Mouse (Mus musculus) ES-E14 (cell line): Measurements from ENCODE around the gene Cntn5. TPM values are rescaled to one million over a fixed set of nuclear protein-coding genes. Genes with fewer than 3 reads are reported as not detected.

Experiments used
- DNase-seq: peaks from one replicate; pipeline ENCODE4 v3.0.0-alpha.2; 2013; ENCODE audit warnings: low read depth, low spot score
- H3K27ac ChIP-seq: 2 replicates; pipeline ENCODE4 v1.5.1; 2012; ENCODE audit warnings: low read depth, mild to moderate bottlenecking, low read length, moderate library complexity, mixed read lengths; ENCODE audit not compliant: poor library complexity, insufficient read depth, severe bottlenecking
- H3K36me3 ChIP-seq: 2 replicates; pipeline ENCODE4 v1.6.1; 2012; ENCODE audit warnings: mild to moderate bottlenecking, low read length, moderate library complexity, mixed read lengths; ENCODE audit not compliant: control insufficient read depth, poor library complexity, insufficient read depth, severe bottlenecking
- H3K4me1 ChIP-seq, 2 experiments: fragments of 150-350 bp in 1 of 2; sonication (generic) in 1 of 2; 2 replicates each; pipeline ENCODE4 v1.6.1; 2012; ENCODE audit warnings: low read length in 2 of 2, mild to moderate bottlenecking in 1 of 2, mixed read lengths in 1 of 2; ENCODE audit not compliant: control insufficient read depth in 2 of 2, insufficient read depth in 2 of 2, poor library complexity in 1 of 2
- H3K4me3 ChIP-seq, 2 experiments: fragments of 150-350 bp in 1 of 2; sonication (generic) in 1 of 2; 2 replicates each; pipeline ENCODE4 v1.5.1; 2012; ENCODE audit warnings: low read length in 2 of 2, low read depth in 1 of 2, mild to moderate bottlenecking in 1 of 2, mixed read lengths in 1 of 2; ENCODE audit not compliant: insufficient read depth in 1 of 2, poor library complexity in 1 of 2, severe bottlenecking in 1 of 2
- H3K9ac ChIP-seq: 2 replicates; pipeline ENCODE4 v1.6.1; 2012; ENCODE audit warnings: low read depth, mild to moderate bottlenecking, low read length, mixed read lengths; ENCODE audit not compliant: poor library complexity, insufficient read depth, severe bottlenecking
- H3K9me3 ChIP-seq: fragments of 150-350 bp; sonication (generic); 2 replicates; pipeline ENCODE4 v1.6.1; 2012; ENCODE audit warnings: low read depth, mild to moderate bottlenecking, low read length; ENCODE audit not compliant: control insufficient read depth, insufficient read depth
- CHD2 ChIP-seq: IDR thresholded peaks from 2 replicates; pipeline ENCODE4 v1.6.1; 2014; ENCODE audit warnings: mild to moderate bottlenecking, low read depth, low read length, inconsistent platforms
- HCFC1 ChIP-seq: IDR thresholded peaks from 2 replicates; pipeline ENCODE4 v1.6.1; 2012; ENCODE audit warnings: low read length, inconsistent platforms, borderline replicate concordance; ENCODE audit not compliant: insufficient read depth
- MAFK ChIP-seq: IDR thresholded peaks from 2 replicates; pipeline ENCODE4 v1.6.1; 2014; ENCODE audit warnings: mild to moderate bottlenecking, low read depth, low read length, inconsistent platforms; ENCODE audit not compliant: insufficient read depth
- ZC3H11A ChIP-seq: IDR thresholded peaks from 2 replicates; pipeline ENCODE4 v1.6.1; 2012; ENCODE audit warnings: low read depth, mild to moderate bottlenecking, inconsistent platforms, low read length, borderline replicate concordance
- ZNF384 ChIP-seq: IDR thresholded peaks from 2 replicates; pipeline ENCODE4 v1.6.1; 2012; ENCODE audit warnings: low read depth, low read length, inconsistent platforms
- in situ Hi-C, 2 experiments: fragments of 600-800 bp; cut with MboI; formaldehyde crosslinking; loops; one replicate each; pipeline ENCODE4 v1.15.1; 2025; ENCODE audit warnings: low sequenced_read_pairs in 2 of 2, inconsistent platforms in 1 of 2; ENCODE audit not compliant: unreplicated experiment in 2 of 2
- total RNA-seq: library from RNA; depleted of rRNA; stranded (reverse); fragments of 300-350 nt; gene quantifications from 2 replicates; pipeline ENCODE4 v1.2.3, GENCODE M21; 2012

Cntn5 gene
- total RNA-seq, 1 experiment: not detected

- Histone ChIP-seq H3K36me3 (no peaks in the 10 kb centered on the region), H3K27ac (no peak overlapping the region), H3K9ac (no peak overlapping the region), H3K9me3 (no peaks in the 10 kb centered on the region), H3K4me1 (no peaks in the 10 kb centered on the region), H3K4me3 (no peak overlapping the region)
- in situ Hi-C loops: no loop called here
- TF ChIP-seq CHD2: no peak
- DNase-seq: no peak
Measured at GRCm38 (mm10) chr9:9984028-9984427, 920.5 kb downstream of the Cntn5 start.

DNA sequence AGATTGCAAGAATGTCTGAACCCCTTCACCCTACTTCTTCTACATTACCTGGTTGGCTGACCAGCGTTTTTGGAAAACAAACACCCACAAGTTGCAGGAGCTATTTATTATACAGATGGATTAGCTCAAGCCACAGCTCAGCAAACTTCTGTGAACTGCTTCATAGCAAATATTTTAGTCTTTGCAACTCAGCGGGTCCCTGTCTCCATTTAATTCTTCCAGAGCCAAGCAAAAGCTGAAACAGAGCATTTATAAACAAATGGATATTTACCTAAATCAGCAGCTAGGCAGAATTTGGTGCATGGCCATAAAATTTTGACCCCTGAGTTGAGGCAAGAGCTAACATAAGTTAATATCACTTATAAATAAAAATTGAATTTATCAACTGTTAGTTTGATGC, 921.4 kb downstream of the Cntn5 start:
- in situ Hi-C loops: no loop called here
- Histone ChIP-seq H3K4me3 (no peak overlapping the region), H3K9ac (no peak overlapping the region), H3K4me1 (no peaks in the 10 kb centered on the region), H3K9me3 (no peaks in the 10 kb centered on the region), H3K27ac (no peak overlapping the region), H3K36me3 (no peaks in the 10 kb centered on the region)
- TF ChIP-seq ZNF384 (no peak), MAFK (no peak), HCFC1 (no peak), ZC3H11A (no peak), CHD2 (no peak)
- DNase-seq: no peak

DNA sequence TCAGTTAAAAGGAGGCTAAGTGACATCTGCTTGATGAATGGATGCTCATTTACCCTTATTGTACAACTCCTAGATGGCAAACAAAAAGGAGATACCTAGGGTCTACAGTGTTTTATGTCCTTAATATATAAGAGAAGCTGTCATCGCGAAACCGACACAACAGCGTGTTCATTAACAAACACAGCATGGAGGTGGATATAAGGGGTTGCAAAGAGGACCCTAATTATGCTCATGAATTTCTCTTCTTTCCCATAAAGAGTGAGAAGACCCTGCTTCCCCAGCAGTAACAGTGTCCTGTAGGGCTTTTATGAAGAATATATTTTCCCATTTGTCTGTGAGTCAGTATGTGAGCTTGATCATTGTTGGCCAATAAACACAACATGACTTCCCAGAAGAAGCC, 939.2 kb downstream of the Cntn5 start:
- no peak overlapping the region for H3K4me3 ChIP-seq
- H3K9me3 ChIP-seq: no peaks in the 10 kb centered on the region
- H3K9ac ChIP-seq: no peak overlapping the region
- no peak for DNase-seq
- no peak overlapping the region for H3K27ac ChIP-seq
- TF ChIP-seq ZC3H11A: no peak
- no peak for TF ChIP-seq ZNF384
- TF ChIP-seq MAFK: no peak
- TF ChIP-seq CHD2: no peak
- no peak for TF ChIP-seq HCFC1
- H3K36me3 ChIP-seq: no peaks in the 10 kb centered on the region
- in situ Hi-C loops: no loop called here
- no peaks in the 10 kb centered on the region for H3K4me1 ChIP-seq

GRCm38 (mm10) chr9:9960610-9961172, 943.9 kb downstream of the Cntn5 start:
- DNase-seq: peak; percentile 19
- Histone ChIP-seq H3K4me1 (no peaks in the 10 kb centered on the region), H3K36me3 (no peaks in the 10 kb centered on the region), H3K9ac (no peak overlapping the region), H3K27ac (no peak overlapping the region), H3K9me3 (no peaks in the 10 kb centered on the region), H3K4me3 (no peak overlapping the region)
- TF ChIP-seq ZNF384 (no peak), HCFC1 (no peak), CHD2 (0 out of 2 replicates have a peak, but pooled peaks have one; percentile 27), MAFK (no peak), ZC3H11A (no peak)
- in situ Hi-C loops: no loop called here

GRCm38 (mm10) chr9:9949346-9949745, 955.2 kb downstream of the Cntn5 start:
- in situ Hi-C loops: no loop called here
- Histone ChIP-seq H3K9me3 (no peaks in the 10 kb centered on the region), H3K4me1 (no peaks in the 10 kb centered on the region), H3K27ac (no peak overlapping the region), H3K4me3 (no peak overlapping the region), H3K36me3 (no peaks in the 10 kb centered on the region), H3K9ac (no peak overlapping the region)
- no peak for TF ChIP-seq MAFK
- TF ChIP-seq CHD2: no peak
- no peak for TF ChIP-seq ZC3H11A
- no peak for TF ChIP-seq HCFC1
- no peak for TF ChIP-seq ZNF384
- DNase-seq: no peak
